Mouse (Mus musculus) embryonic facial prominence, embryonic 14.5 days (tissue): ENCODE results near the gene Ldb3. TPM values are rescaled to one million over a fixed set of nuclear protein-coding genes. Genes with fewer than 3 reads are reported as not detected.

Experiments
- ATAC-seq: fragments of 200-750 bp; cut with Nextera tagmentation; 2 replicates; pipeline ENCODE4 v1.8.0; 2017; ENCODE audit warnings: low read depth, moderate number of reproducible peaks, moderate TSS enrichment
- DNase-seq: peaks from one replicate; pipeline ENCODE4 v3.0.0-alpha.2; 2015; ENCODE audit warnings: low spot score
- H3K27ac ChIP-seq: fragments of 300-500 bp; sonication (generic); replicated peaks from 2 replicates; pipeline ENCODE4 v1.5.1; 2014; ENCODE audit warnings: low read depth, mild to moderate bottlenecking, low read length, moderate library complexity
- H3K27me3 ChIP-seq: fragments of 300-500 bp; sonication (generic); replicated peaks from 2 replicates; pipeline ENCODE4 v1.6.1; 2014; ENCODE audit warnings: low read length; ENCODE audit not compliant: control insufficient read depth, insufficient read depth
- H3K36me3 ChIP-seq: fragments of 300-500 bp; sonication (generic); 2 replicates; pipeline ENCODE4 v1.6.1; 2014; ENCODE audit warnings: low read length, mixed read lengths; ENCODE audit not compliant: control insufficient read depth, insufficient read depth
- H3K4me1 ChIP-seq: fragments of 300-500 bp; sonication (generic); 2 replicates; pipeline ENCODE4 v1.6.1; 2014; ENCODE audit warnings: antibody characterized with exemption, low read length; ENCODE audit not compliant: control insufficient read depth, insufficient read depth
- H3K4me2 ChIP-seq: fragments of 300-500 bp; sonication (generic); 2 replicates; pipeline ENCODE4 v1.6.1; 2014; ENCODE audit warnings: low read depth, mild to moderate bottlenecking, low read length, moderate library complexity, mixed read lengths
- H3K4me3 ChIP-seq: fragments of 300-500 bp; sonication (generic); 2 replicates; pipeline ENCODE4 v1.5.1; 2014; ENCODE audit warnings: low read depth, mild to moderate bottlenecking, low read length
- H3K9ac ChIP-seq: fragments of 300-500 bp; sonication (generic); 2 replicates; pipeline ENCODE4 v1.6.1; 2014; ENCODE audit warnings: low read depth, mild to moderate bottlenecking, low read length, moderate library complexity, mixed read lengths
- H3K9me3 ChIP-seq: fragments of 300-500 bp; sonication (generic); 2 replicates; pipeline ENCODE4 v1.6.1; 2016; ENCODE audit warnings: low read length; ENCODE audit not compliant: control insufficient read depth
- WGBS: fragments of 180-500 bp; shearing (Covaris S2); extraction: QIAGEN DNeasy Blood & Tissue Kit; methylation state at CpG from one replicate; pipeline ENCODE4 v1.1.7; 2014; 5-methylcytosine and 5-hydroxymethylcytosine counted together
- polyA plus RNA-seq: library from polyadenylated mRNA; unstranded; fragments of >200 nt; fragmentation: Nextera tagmentation; extraction: Ambion mirVana; gene quantifications from 2 replicates; pipeline ENCODE4 v1.2.1, GENCODE M21; 2014

Gene Ldb3
- polyA plus RNA-seq, 1 experiment from 2014 or later: 86.4 TPM

DNA sequence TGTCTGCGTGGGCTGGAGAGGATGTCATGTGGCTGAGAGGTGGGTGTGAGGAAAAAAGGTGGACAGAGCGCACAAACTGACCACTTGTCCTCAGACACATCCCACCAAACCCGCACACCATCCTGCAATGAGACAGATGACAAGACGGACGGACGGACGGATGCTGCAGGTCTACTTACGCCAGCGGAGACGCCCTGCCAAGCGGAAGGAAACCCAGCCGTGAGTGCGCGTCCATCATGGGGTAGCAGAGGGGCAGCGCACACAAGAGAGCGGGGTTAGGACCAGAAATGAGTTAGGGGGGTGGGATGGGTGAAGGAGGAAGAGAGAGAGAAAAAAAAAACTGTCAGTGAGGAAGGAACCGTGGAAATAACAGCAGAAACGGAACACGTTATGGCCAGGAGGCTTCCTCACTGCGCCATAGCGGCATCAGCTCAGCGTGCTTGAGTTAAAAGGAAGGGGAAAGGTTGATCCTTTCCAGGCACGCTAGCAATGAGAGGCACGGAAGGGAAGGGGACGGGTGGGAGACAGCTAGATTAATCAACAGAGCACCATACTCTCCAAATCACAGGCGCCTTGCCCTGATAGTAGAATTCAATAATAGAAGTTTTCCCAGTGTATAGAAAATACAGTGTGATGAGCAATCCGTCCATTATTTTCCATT, 18.8 kb downstream of the Ldb3 start:
- Histone ChIP-seq H3K36me3 (no peaks in the 10 kb centered on the region), H3K4me2 (peak overlapping the region; percentile 67), H3K27me3 (no peaks in the 10 kb centered on the region), H3K9me3 (no peaks in the 10 kb centered on the region), H3K4me3 (peak overlapping the region; percentile 26), H3K4me1 (peaks cover 30% of the 10 kb centered on the region), H3K9ac (peak overlapping the region; percentile 37; the same call in 1 of the 2 replicates), H3K27ac (no peak overlapping the region)
- 23% methylated on average over 27 of the region's 27 CpGs for whole genome bisulfite sequencing
- ATAC-seq: no peak
- no peak for DNase-seq

DNA sequence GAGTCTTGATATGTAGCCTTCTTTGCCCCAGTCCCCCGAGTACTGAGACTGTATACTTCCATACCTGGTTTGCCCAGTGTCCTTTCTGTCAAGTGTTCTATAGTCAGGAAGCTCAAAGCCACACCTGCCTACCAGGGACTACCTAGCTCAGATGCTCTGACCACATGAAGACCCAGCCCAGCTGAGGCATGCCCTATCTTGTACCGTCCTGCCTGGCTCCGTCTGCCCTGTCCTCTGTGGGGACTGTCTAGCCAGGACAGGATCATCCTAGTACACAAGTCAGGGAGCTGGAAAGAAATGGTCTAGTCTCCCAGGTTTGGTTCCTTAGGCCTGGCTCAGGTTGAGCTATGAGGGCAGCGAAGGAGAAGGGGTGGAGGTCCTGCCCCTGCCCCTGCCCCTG, 19.9 kb downstream of the Ldb3 start:
- no peaks in the 10 kb centered on the region for H3K9me3 ChIP-seq
- 74% methylated on average over 4 of the region's 4 CpGs for WGBS
- H3K27me3 ChIP-seq: no peaks in the 10 kb centered on the region
- H3K9ac ChIP-seq: no peak overlapping the region
- peaks cover 30% of the 10 kb centered on the region for H3K4me1 ChIP-seq
- H3K27ac ChIP-seq: no peak overlapping the region
- H3K4me2 ChIP-seq: no peak overlapping the region
- DNase-seq (no peak), ATAC-seq (no peak)
- H3K4me3 ChIP-seq: no peak overlapping the region
- no peaks in the 10 kb centered on the region for H3K36me3 ChIP-seq

DNA sequence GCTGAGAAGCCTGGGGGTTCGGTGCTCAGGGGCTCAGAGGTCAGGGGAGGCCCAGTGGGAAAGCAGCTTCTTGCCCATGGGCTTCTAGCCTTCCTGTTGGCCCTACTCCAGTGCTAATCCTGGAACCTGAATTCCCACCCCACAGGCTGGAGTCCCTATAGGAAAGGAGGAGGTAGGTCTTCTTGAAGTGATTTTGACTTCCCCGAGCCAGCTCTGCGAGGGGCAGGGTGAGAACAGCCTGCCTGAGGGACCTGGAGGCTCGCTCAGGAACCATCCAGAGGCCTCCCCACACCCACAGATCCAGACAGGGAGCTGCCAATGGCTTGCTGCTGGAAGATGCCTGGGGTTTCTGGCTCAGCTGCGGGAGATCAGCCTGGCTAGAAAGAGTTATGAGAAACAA, 20.8 kb downstream of the Ldb3 start:
- H3K9ac ChIP-seq: no peak overlapping the region
- WGBS: 28% methylated on average over 5 of the region's 5 CpGs
- H3K4me2 ChIP-seq: no peak overlapping the region
- peaks cover 30% of the 10 kb centered on the region for H3K4me1 ChIP-seq
- no peaks in the 10 kb centered on the region for H3K9me3 ChIP-seq
- H3K27ac ChIP-seq: no peak overlapping the region
- H3K27me3 ChIP-seq: no peaks in the 10 kb centered on the region
- no peak for DNase-seq
- no peak for ATAC-seq
- H3K4me3 ChIP-seq: no peak overlapping the region
- no peaks in the 10 kb centered on the region for H3K36me3 ChIP-seq

DNA sequence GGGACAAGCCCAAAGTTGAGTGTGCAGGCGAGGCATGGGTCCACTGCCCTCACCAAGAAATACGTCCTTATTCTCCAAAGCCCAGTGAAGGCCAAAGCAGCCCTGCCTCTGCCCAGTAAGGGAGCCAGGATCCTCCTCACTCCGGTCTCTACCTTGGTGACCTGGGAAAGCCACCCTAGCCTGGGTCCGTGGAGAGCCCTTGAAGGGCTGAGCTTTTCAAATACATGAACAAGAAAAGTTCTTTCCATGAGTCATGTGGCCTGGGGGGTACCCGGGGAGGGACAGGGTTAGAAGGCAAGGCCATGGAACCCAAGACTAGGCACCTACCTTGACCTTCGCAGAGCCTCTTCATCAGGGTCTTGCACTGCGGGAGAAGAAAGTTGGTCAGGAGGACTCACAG, 22.0 kb downstream of the Ldb3 start:
- Histone ChIP-seq H3K36me3 (no peaks in the 10 kb centered on the region), H3K4me2 (no peak overlapping the region), H3K4me3 (no peak overlapping the region), H3K9ac (no peak overlapping the region), H3K27me3 (no peaks in the 10 kb centered on the region), H3K27ac (no peak overlapping the region), H3K9me3 (no peaks in the 10 kb centered on the region), H3K4me1 (peaks cover 36% of the 10 kb centered on the region)
- no peak for ATAC-seq
- 95% methylated on average over 7 of the region's 7 CpGs for whole genome bisulfite sequencing
- no peak for DNase-seq

DNA sequence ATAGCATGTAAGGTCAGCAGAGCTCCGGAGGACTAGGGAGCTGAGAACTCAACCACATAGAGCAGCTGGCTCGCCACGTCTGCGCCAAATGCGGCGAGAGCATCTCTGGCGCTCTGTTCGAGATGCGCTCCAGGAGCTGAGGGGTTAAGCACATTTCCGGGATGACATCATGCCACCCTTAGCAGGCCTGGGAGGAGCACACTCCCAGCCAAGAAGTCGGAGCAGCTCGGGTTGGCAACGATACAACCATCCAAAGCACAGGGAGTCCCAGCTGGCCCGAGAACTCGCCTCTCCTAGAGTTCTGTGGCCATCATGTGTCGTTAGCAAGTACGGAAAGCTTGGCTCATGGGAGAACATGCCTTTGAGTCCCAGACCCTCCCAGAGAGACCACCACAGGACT, 22.8 kb downstream of the Ldb3 start:
- H3K4me1 ChIP-seq: peaks cover 36% of the 10 kb centered on the region

DNA sequence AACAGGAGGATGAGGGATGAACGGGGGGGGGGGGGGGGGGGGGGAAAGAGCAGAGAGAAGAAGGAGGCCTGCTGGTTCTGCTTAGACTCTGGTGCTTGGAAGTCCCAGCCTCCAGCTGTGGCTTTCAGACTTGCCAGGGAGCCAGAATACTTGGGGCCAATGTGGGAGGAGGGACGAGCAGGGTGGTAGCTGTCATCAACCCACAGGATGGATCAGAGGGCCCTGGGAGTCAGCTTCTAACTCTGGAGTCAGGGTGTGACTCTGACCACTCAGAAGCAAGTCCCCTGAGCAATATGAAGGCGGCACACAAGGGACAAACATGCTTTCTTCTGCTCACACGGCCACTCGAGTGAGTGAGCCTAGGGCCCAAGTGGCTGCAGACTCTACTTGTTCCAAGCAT, 23.8 kb downstream of the Ldb3 start:
- Histone ChIP-seq H3K9me3 (no peaks in the 10 kb centered on the region), H3K36me3 (no peaks in the 10 kb centered on the region), H3K4me3 (no peak overlapping the region), H3K9ac (no peak overlapping the region), H3K27me3 (no peaks in the 10 kb centered on the region), H3K4me2 (no peak overlapping the region), H3K4me1 (peaks cover 33% of the 10 kb centered on the region), H3K27ac (no peak overlapping the region)
- WGBS: 66% methylated on average over 5 of the region's 5 CpGs
- DNase-seq (no peak), ATAC-seq (no peak)

More for the DNA sequence above, 22.8 kb downstream of the Ldb3 start:
- peak; percentile 82 for DNase-seq
- 54% methylated on average over 17 of the region's 17 CpGs for WGBS
- no peak; the same call in 1 of the 2 replicates for ATAC-seq
- Histone ChIP-seq H3K9me3 (no peaks in the 10 kb centered on the region), H3K27ac (no peak overlapping the region; the same call in 1 of the 2 replicates), H3K4me3 (no peak overlapping the region), H3K4me2 (no peak overlapping the region), H3K36me3 (no peaks in the 10 kb centered on the region), H3K9ac (no peak overlapping the region), H3K27me3 (no peaks in the 10 kb centered on the region)

DNA sequence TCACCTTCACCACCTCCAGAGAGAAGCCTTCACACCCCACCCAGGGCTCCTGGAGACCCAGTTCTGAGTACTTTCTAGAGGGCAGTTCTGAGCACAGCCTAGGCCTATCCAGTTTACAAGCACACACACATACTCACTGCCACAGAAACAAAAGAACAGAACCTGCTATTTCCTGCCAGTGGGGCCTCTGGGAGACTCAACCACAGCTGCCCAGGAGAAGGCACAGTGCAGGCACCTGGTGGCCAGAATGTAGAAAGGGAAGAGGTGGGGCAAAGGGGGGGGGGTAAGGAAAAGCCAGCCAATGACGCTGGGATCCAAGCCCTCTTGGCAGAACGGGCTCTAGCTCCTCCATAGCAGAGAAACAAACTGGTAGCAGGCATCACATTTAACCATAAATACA, 26.1 kb downstream of the Ldb3 start:
- DNase-seq (no peak), ATAC-seq (peak; percentile 39; the same call in 1 of the 2 replicates)
- H3K27me3 ChIP-seq: no peaks in the 10 kb centered on the region
- H3K9ac ChIP-seq: no peak overlapping the region
- no peak overlapping the region for H3K4me2 ChIP-seq
- no peaks in the 10 kb centered on the region for H3K9me3 ChIP-seq
- no peak overlapping the region for H3K4me3 ChIP-seq
- no peak overlapping the region for H3K27ac ChIP-seq
- peaks cover 24% of the 10 kb centered on the region for H3K4me1 ChIP-seq
- no peaks in the 10 kb centered on the region for H3K36me3 ChIP-seq
- 5% methylated on average over 2 of the region's 2 CpGs for WGBS

DNA sequence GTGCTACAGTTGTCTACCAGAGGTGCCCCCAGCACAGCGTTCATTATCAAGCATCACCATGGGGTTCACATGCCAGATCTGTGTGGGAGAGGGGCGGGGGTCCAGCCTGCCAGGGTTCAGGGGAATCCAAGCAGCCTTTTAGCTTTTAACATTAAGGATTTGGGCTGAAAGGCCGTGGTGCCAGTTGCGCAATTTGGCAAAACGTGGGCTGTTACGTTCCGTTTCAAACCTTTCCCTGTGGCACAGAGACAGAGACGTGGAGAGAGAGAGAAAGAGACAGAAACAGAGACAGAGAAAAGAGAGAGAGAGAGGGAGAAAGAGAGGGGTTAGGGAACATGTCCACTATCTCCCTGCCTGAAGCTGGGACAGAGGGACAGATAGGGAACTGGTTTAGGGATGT, 26.8 kb downstream of the Ldb3 start:
- H3K27ac ChIP-seq: no peak overlapping the region
- H3K9me3 ChIP-seq: no peaks in the 10 kb centered on the region
- H3K4me1 ChIP-seq: peaks cover 24% of the 10 kb centered on the region
- no peak overlapping the region for H3K9ac ChIP-seq
- no peak for ATAC-seq
- H3K4me2 ChIP-seq: no peak overlapping the region
- H3K36me3 ChIP-seq: no peaks in the 10 kb centered on the region
- no peak for DNase-seq
- WGBS: 88% methylated on average over 8 of the region's 8 CpGs
- no peaks in the 10 kb centered on the region for H3K27me3 ChIP-seq
- no peak overlapping the region for H3K4me3 ChIP-seq

DNA sequence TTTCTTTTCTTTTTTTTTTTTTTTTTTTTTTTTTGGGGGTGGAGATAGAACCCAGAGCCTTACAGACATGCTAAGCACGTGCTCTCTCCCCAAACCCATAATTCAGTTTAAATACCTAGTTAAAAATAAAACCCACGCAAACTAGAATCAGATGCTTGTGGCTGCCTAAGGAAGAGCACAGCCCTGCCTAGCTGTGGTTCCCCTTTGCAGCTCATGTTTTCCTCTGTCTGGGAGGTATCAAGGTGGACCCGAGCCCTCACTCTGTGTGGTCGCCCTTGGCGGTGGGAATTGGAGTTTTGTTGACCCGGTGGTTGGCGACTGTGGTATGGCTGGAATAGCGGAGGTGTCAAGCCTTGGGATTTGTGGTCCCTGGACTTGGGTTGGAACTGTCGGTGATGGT, 29.5 kb downstream of the Ldb3 start:
- WGBS: 62% methylated on average over 9 of the region's 9 CpGs
- Histone ChIP-seq H3K9me3 (no peaks in the 10 kb centered on the region), H3K27me3 (no peaks in the 10 kb centered on the region), H3K36me3 (no peaks in the 10 kb centered on the region), H3K4me3 (no peak overlapping the region), H3K4me2 (no peak overlapping the region), H3K4me1 (peaks cover 9% of the 10 kb centered on the region; the same call in 1 of the 2 replicates), H3K9ac (no peak overlapping the region), H3K27ac (no peak overlapping the region)
- peak; percentile 69 for DNase-seq
- ATAC-seq: peak; percentile 73; the same call in 1 of the 2 replicates
